Mouse (Mus musculus): ENCODE results near the gene Sec14l1.

GRCm38 (mm10) chr11:117131450-117131849 lies 16.5 kb downstream of the Sec14l1 start:
- TF ChIP-seq POLR2A (IDR thresholded peaks at IDR 0.05; ENCODE audit: control insufficient read depth in 1 of 2, insufficient read depth in 1 of 2, low read depth in 1 of 2, low read length in 2 of 2, poor library complexity in 1 of 2) (no peak), MAX (IDR thresholded peaks at IDR 0.05; ENCODE audit: low read length) (no peak), ETS1 (IDR thresholded peaks at IDR 0.05; ENCODE audit: low read depth, low read length) (no peak), CTCF (IDR thresholded peaks at IDR 0.05 in 2 of 3, conservative IDR thresholded peaks at IDR 0.05 in 1 of 3; ENCODE audit: control insufficient read depth in 1 of 3, insufficient read depth in 1 of 3, low read depth in 2 of 3, low read length in 3 of 3, poor library complexity in 1 of 3, severe bottlenecking in 1 of 3) (no peak), USF2 (IDR thresholded peaks at IDR 0.05; ENCODE audit: borderline replicate concordance in 1 of 2, insufficient read depth in 1 of 2, low read depth in 1 of 2, low read length in 2 of 2) (no peak), HCFC1 (IDR thresholded peaks at IDR 0.05; ENCODE audit: low read depth, low read length) (no peak), MYB (IDR thresholded peaks at IDR 0.05; ENCODE audit: low read depth, low read length) (no peak), EP300 (IDR thresholded peaks at IDR 0.05; ENCODE audit: low read depth in 1 of 2, low read length in 2 of 2) (no peak), GATA1 (IDR thresholded peaks at IDR 0.05; ENCODE audit: low read depth, low read length) (no peak), UBTF (IDR thresholded peaks at IDR 0.05; ENCODE audit: borderline replicate concordance, insufficient read depth, low read depth, low read length) (no peak), ZKSCAN1 (IDR thresholded peaks at IDR 0.05; ENCODE audit: low read depth, low read length) (no peak), USF1 (IDR thresholded peaks at IDR 0.05; ENCODE audit: low read depth, low read length) (no peak)

All from MEL (cell line).